Mouse (Mus musculus): ENCODE data around the gene D6Wsu163e. TPM values are rescaled to one million over a fixed set of nuclear protein-coding genes. Genes with fewer than 3 reads are reported as not detected.

Gene D6Wsu163e
- 10 to 100 TPM; 14.9 to 16.3 TPM for polyA plus RNA-seq (2017; shearing (Covaris generic))

GRCm38 (mm10) chr6:126939487-126940171 lies at the start of gene D6Wsu163e, which contains the start of gene Rad51ap1:
D6Wsu163e (plus strand) TSS chr6:126939962.
Rad51ap1 (minus strand) TSS chr6:126939587.
- peak; percentile 99 for ATAC-seq

DNA sequence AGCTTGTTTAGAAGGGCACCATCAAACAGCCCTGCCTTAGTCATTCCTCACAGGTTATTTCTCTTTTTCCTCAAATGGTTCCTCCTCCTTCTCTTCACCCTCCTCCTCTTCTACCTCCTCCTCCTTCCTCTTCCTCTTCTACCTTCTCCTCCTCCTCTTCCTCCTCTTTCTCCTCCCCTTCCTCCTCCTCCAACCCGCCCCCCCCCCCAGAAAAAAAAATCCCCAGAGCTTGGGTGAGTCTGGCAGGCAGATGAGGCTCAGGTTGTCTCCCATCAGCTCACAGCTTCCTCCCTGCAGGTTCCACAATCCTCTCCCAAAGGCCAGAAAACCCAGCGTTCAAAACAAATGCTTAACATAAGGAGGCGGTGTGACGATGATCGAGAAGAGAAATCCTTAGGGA lies 32.4 kb upstream of the D6Wsu163e start:
- ATAC-seq = no peak

DNA sequence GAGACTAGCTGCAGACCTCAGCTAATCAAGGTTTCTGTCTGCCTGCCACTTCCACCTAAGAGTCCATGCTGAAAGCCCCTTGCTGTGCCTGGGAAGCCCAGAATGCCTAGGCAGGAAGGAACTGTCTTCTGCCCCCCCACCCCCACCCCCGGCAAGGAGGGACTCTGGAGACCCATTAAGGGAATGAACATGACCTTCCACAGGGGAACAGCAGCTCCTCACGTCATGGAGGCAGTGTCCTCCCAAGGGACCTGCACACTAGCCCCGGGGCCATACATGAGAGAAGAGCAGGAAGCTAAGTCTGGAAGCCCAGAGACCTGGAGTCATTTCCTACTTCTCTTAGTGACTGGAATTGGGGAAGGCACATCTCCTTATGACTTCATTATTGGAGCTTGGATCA lies 31.9 kb upstream of the D6Wsu163e start:
- ATAC-seq = no peak

DNA sequence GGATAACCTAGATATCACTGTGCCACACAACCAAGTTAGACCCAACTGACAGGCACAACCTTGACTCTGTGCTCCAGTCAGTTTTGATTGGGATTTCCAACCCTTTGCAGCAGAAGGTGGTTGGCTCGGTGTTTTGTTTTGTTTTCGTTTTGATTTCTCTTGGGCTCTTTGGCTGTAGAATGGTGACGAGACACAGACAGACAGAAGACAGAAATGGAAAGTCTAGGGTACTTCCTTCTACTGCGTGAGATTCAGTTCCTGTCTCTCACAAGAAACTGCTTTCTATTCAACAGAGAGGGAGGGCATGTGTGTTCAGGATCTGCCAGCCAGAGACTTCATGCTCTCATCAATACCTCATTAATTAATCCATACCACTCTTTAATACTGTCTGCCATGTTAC lies 29.0 kb upstream of the D6Wsu163e start:
- ATAC-seq = peak; percentile 69

- no peak for ATAC-seq
Measured at GRCm38 (mm10) chr6:126914928-126915327, 24.8 kb upstream of the D6Wsu163e start.

DNA sequence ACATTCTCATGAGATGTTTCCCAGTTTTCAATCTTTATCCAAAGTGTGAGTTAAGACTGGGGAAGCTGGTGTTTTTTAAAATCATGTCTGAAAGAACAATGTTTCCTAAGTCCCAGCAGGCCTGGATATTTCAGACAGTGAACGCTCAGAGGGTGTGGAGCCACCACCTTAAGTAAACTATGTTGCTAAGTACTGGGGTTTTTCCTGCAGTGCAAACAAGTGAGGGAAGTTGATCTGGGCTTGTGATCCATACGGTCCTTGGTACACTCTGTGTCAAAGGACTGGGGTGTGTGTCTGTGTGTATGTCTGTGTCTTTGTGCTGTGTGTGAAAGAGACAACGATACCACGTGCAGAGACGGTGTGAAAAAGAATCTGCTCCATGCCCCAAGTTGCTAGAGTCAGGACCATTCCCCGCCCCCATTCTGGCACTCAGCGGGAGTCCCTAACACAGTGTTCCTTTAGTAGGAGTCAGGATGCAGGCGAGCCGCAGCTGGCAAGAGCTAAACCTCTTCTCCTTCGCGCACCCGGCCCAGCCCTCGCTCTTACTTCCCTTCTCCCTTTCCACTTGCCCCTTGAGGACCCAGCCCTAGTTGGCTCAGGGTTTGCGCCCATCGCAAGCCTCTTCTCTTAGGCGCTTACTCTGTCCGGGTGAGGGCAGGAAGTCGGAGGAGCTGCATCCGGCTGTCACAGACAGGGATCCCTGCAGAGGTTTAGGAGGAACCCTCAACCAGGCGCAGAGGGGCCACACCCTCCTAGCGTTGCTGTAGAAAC lies 18.5 kb upstream of the D6Wsu163e start, which contains the start of gene Dyrk4:
Gene Dyrk4, minus strand, starts transcription at position 729 of the 771 bp plus-strand sequence.
- no peak for ATAC-seq

DNA sequence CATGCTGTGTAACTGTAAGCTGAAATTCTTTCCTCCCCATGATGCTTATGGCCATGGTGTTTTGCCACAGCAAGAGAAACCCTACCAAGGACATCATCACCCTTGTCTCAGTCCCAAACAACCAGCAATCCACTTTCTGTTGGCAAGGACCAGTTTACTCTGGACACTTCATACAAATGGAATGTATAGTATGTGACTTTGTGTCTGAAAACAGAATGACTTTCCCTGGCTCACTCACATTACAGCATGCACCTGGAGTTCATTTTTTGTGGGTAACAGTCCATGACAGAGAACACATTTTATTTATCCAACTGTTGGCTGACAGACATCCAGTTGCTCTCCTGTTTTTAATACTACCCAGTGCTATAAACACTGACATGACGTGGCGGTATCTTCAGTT lies 6.9 kb upstream of the D6Wsu163e start:
- no peak for ATAC-seq

DNA sequence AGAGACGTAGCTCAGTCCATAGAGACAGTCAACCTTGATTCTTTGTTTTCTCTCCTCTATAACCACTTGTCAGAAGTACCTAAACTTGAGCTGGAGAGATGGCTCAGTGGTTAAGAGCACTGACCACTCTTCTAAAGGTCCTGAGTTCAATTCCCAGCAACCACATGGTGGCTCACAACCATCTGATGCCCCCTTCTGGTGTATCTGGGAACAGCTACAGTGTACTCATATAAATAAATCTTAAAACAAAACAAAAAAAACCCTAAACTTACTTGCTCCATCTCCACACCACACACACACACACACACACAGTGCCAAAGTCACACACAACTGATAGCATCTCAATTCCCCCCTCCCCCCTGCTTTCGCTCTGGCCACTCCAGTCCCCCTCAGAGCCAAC lies 1.7 kb upstream of the D6Wsu163e start:
- ATAC-seq = no peak

DNA sequence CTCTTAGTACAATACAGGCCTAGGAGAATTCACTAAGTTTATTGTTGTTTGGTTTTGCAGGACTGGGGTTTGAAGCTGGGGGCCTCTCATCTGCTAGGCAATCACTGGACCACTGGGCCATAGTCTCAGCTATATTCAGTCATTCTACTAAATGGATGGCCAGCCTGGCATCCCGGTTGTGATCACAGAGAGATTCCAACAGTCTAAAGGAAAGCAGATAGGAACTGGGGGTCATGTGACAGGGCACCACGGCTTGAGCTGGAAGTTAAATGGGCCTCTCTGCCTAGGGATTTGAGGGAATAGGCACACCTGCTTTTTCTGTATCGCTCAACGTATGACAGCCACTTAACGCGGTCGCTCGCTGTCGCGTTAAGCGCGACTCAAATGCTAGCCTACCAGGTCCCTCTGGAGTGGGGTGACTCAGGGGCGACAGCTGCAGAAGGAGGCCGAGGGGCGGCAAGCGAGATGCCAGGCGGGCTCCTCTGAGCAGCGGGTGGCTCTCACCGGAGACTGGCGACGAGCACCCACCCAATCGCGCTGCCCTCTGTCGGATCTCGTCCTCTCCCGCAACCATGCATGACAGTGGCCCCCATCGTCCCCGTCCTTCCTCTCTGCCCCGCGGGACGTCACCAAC lies 792 bp upstream of the D6Wsu163e start:
- no peak for ATAC-seq

- ATAC-seq = no peak
Measured at GRCm38 (mm10) chr6:126940451-126940850, 689 bp downstream of the D6Wsu163e start.

DNA sequence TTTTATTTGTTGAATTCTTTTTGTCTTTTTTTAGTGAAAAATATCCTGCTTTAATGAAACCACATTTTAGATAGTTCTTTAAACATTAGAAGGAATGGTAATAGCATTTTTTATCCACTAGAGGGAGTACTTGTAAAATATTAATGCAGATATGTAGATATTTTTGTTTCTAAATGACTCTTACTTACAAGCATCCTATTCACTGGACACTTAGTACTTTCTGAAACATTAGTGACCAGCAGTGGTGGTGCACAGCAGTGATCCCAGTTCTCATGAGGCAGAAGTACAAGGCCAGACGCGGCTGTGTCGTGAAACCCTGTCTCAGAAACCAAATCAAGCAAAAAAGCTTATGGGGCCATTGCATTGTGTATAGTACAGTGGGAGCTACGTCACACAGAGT lies 8.6 kb downstream of the D6Wsu163e start:
- ATAC-seq = no peak

- peak; percentile 65 for ATAC-seq
Measured at GRCm38 (mm10) chr6:126955734-126956133, 16.0 kb downstream of the D6Wsu163e start.

GRCm38 (mm10) chr6:126961371-126962018 lies 21.7 kb downstream of the D6Wsu163e start:
- ATAC-seq = no peak

- ATAC-seq = no peak
Measured at GRCm38 (mm10) chr6:126962709-126963108, 22.9 kb downstream of the D6Wsu163e start.

GRCm38 (mm10) chr6:126963426-126963825 lies 23.7 kb downstream of the D6Wsu163e start:
- ATAC-seq = no peak

- ATAC-seq = no peak
Measured at GRCm38 (mm10) chr6:126966241-126967026, 26.7 kb downstream of the D6Wsu163e start.

DNA sequence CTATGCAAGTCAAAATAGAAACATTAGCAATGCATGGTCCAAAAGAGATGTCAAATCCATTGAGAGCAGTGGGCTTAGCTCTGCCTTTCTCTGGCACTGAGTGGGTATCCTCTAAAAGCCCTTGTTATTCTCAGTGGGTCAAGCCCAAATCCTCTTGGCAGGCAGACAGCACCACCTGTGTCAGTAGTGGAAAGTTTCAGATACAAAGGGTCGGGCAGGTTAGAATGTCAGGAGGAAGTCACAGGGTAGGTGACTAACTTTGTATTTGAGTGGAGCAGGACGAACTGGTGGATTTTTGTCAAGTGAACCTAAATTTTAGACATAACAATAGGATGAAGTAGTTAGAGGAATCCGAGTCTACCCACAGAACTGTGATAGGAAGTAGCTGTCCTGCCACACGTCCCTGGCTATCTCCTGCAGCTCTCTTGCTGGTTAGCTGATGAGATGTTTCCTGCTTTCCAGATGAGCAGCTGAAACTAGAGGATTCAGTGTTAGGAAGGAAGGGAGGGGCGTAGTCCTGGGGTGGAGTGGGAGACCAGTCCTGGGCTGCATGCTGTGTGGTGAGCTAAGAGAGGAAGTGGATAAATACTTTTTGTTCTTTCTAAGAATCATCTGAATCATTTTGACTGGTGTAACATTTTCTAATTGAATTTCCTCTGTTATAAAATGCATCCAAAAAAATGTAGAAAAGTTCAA lies 41.9 kb downstream of the D6Wsu163e start:
- no peak for ATAC-seq

GRCm38 (mm10) chr6:126993676-126994075 lies 53.9 kb downstream of the D6Wsu163e start:
- ATAC-seq = no peak

GRCm38 (mm10) chr6:126995494-126995893 lies 55.7 kb downstream of the D6Wsu163e start:
- ATAC-seq = no peak

DNA sequence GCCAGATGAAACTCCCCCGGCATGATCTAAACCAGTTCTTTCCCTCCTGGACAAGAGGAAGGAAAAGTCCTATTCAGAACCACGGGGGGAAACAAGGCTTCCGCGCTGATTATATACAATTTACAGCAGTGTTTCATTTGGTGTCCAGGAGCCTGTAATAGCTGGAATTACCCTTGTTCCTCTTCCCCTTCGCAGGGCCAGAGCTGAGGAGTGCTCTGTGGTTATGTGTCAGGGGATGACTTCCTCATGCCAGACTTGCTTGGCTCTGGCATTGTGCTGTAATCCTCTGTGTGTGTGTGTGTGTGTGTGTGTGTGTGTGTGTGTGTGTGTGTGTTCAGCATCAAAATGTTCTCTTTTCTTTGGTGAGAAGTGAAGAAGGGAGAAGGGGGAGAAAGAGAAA lies 56.6 kb downstream of the D6Wsu163e start:
- no peak for ATAC-seq

DNA sequence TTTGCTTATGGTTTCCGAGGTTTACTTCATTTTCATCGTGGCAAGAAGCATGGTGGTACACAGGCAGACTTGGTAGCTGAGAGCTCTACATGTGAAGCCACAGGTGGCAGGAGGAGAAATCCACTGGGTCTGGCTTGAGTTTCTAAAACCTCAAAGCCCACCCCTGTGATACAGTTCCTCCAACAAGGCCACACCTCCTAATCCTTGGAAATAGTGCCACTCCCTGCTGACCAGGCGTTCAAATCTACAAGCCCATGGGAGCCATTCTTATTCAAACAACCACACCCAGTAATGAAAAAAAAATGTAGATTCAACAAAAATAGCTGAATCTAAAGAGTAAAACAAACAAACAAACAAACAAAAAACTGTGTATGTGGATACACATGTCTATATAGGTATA lies 65.9 kb downstream of the D6Wsu163e start:
- no peak for ATAC-seq

Measured in CD4-positive, CD25-positive, alpha-beta regulatory T cell, adult 4 months (primary cell).